Mouse (Mus musculus) limb, embryonic 12.5 days (tissue): Measurements from ENCODE around the gene S100a11. TPM values are rescaled to one million over a fixed set of nuclear protein-coding genes. Genes with fewer than 3 reads are reported as not detected.
"Not testable (repeated sequence)": the region's sequence is repeated elsewhere in the genome, so short reads cannot be mapped to it uniquely, and the experiment has no call there.

ENCODE experiments used
- ATAC-seq: fragments of 200-750 bp; cut with Nextera tagmentation; 2 replicates; pipeline ENCODE4 v1.8.0; 2017; ENCODE audit warnings: low read depth, moderate TSS enrichment; ENCODE audit not compliant: insufficient number of reproducible peaks, insufficient read depth, low FRiP score, low TSS enrichment
- H3K27ac ChIP-seq: fragments of 300-500 bp; sonication (generic); 2 replicates; pipeline ENCODE4 v1.5.1; 2016; ENCODE audit warnings: mild to moderate bottlenecking, moderate library complexity
- H3K27me3 ChIP-seq: fragments of 300-500 bp; sonication (generic); 2 replicates; pipeline ENCODE4 v1.6.1; 2016; ENCODE audit warnings: mild to moderate bottlenecking, moderate library complexity
- H3K36me3 ChIP-seq: fragments of 300-500 bp; sonication (generic); 2 replicates; pipeline ENCODE4 v1.6.1; 2016; ENCODE audit warnings: mild to moderate bottlenecking, moderate library complexity
- H3K4me1 ChIP-seq: fragments of 300-500 bp; sonication (generic); replicated peaks from 2 replicates; pipeline ENCODE4 v1.6.1; 2016
- H3K4me2 ChIP-seq: fragments of 300-500 bp; sonication (generic); 2 replicates; pipeline ENCODE4 v1.6.1; 2016; ENCODE audit warnings: mild to moderate bottlenecking, moderate library complexity
- H3K4me3 ChIP-seq: fragments of 300-500 bp; sonication (generic); replicated peaks from 2 replicates; pipeline ENCODE4 v1.5.1; 2016; ENCODE audit warnings: mild to moderate bottlenecking
- H3K9ac ChIP-seq: fragments of 300-500 bp; sonication (generic); replicated peaks from 2 replicates; pipeline ENCODE4 v1.6.1; 2016; ENCODE audit warnings: mild to moderate bottlenecking, moderate library complexity
- H3K9me3 ChIP-seq: fragments of 300-500 bp; sonication (generic); 2 replicates; pipeline ENCODE4 v1.6.1; 2016; ENCODE audit warnings: mild to moderate bottlenecking, moderate library complexity
- WGBS: fragments of 180-500 bp; shearing (Covaris S2); methylation state at CpG from one replicate; pipeline ENCODE4 v1.1.7; 2016; 5-methylcytosine and 5-hydroxymethylcytosine counted together
- polyA plus RNA-seq: library from polyadenylated mRNA; unstranded; fragments of >200 nt; fragmentation: Nextera tagmentation; extraction: Ambion mirVana; gene quantifications from 2 replicates; pipeline ENCODE4 v1.2.1, GENCODE M21; 2016

S100a11 gene
- polyA plus RNA-seq, result 600 and 664 TPM in 2 replicates

DNA sequence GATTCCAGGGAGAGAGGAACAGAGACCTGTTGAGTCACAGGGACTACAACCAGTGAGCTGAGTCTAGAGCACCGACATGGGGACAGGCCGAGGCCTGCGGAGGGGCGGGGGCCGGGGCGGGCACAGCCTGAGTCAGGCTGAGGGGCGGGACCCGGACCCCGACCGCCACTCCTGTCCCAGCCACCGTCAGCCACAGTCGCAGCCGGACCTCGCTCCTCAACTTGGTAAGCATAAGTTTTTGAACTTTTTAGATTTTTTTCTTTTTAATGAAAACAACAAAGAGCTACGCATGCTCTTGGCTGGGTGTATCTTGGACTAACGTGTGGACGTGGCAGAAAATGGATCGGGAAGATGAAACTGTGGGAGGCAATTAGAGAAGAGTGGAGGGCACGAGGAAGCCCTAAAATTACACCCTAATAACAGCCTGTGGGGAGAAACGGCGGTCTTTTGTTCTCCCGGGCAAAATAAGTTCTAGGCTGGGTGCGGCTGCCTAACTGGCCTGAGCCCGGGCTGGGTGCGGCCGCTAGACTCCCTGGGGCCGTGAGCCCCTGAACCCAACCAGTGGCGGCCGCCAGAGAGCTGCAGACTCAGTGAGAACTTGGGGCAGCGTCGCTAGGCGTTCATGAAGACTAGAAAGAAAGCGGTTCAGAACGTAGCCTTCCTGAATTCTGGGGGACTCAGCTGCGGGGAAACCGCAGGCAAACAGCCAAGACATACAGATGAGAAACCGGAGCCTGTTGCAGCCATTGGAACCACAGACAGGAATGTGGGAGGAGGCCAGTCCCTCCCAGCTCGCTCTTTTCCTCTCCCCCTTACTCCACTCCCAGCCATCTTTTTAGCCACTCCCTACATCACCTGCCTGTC is at the start of gene S100a11:
Gene S100a11, plus strand, starts transcription at position 159 of the 864 bp plus-strand sequence.
- Histone ChIP-seq H3K36me3 (peaks cover 16% of the 10 kb centered on the region), H3K9ac (peak within 1 kb of the TSS; percentile 80), H3K4me1 (peaks cover 6% of the 10 kb centered on the region; the same call in 1 of the 2 replicates), H3K4me3 (peak within 1 kb of the TSS; percentile 65), H3K27ac (peak within 1 kb of the TSS; percentile 87), H3K9me3 (no peaks in the 10 kb centered on the region), H3K4me2 (peak within 1 kb of the TSS; percentile 66), H3K27me3 (no peaks in the 10 kb centered on the region)
- WGBS, result under 1% methylated on average over 38 of the region's 38 CpGs
- peak; percentile 96 for ATAC-seq

DNA sequence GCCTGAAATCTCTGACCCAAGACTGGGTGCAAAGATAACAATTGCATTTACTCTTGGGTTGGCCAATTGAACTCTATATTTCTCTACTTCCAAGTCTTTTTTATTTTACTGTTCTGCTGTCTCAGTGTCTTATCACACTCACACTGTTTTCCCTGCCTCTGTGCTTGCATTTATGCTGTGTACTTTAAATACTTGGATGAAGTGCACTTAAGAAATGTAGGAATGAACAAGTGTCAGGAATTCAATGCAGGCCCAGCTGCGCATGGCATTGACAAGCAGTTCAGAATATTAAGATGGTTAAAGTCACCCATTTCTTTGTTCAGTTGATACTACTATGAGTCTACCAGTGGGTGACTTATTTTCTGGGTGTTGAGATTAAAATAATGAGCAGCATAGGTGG is 40.2 kb upstream of the S100a11 start:
- no peaks in the 10 kb centered on the region for H3K4me1 ChIP-seq
- no peak overlapping the region for H3K9ac ChIP-seq
- 96% methylated on average over 1 of the region's 1 CpGs for WGBS

DNA sequence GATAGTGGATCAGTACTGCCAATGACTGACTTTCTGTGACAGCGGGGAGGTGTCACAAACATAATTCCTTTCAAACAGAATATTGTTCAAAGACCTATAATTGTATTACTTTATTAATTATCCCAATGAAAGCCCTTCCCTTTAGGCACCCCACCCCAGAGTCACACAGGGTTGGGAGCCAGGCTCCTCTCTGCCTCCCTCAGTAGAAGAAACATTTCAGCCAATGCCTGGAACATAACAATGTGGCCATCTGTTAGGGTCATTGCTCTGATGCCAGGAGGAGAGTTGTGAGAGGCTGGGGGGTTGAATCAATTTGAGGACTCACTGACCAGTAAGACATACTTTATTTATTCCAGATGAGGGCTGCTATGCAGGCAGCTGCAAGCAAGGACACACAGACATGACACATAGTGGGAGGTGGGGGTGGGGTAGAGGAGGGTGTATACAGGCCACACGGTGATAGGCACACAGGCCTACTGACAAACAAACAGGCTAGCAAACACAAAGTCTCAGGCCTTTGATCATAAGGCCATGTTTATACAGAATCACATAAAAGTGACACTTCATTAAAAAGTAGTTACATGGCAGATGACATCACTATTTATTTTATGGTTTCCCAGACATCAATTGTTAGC is 38.2 kb upstream of the S100a11 start:
- 52% methylated on average over 2 of the region's 2 CpGs for WGBS
- H3K36me3 ChIP-seq, result no peaks in the 10 kb centered on the region
- no peaks in the 10 kb centered on the region for H3K4me1 ChIP-seq
- no peak overlapping the region for H3K9ac ChIP-seq
- no peak overlapping the region for H3K27ac ChIP-seq
- H3K4me3 ChIP-seq, result no peak overlapping the region
- H3K27me3 ChIP-seq, result no peaks in the 10 kb centered on the region
- H3K9me3 ChIP-seq, result no peaks in the 10 kb centered on the region
- no peak for ATAC-seq
- H3K4me2 ChIP-seq, result no peak overlapping the region

More for the DNA sequence above, 40.2 kb upstream of the S100a11 start:
- H3K27me3 ChIP-seq, result no peaks in the 10 kb centered on the region
- no peak for ATAC-seq
- no peak overlapping the region for H3K4me2 ChIP-seq
- H3K36me3 ChIP-seq, result no peaks in the 10 kb centered on the region
- H3K9me3 ChIP-seq, result no peaks in the 10 kb centered on the region
- no peak overlapping the region for H3K27ac ChIP-seq
- H3K4me3 ChIP-seq, result no peak overlapping the region

DNA sequence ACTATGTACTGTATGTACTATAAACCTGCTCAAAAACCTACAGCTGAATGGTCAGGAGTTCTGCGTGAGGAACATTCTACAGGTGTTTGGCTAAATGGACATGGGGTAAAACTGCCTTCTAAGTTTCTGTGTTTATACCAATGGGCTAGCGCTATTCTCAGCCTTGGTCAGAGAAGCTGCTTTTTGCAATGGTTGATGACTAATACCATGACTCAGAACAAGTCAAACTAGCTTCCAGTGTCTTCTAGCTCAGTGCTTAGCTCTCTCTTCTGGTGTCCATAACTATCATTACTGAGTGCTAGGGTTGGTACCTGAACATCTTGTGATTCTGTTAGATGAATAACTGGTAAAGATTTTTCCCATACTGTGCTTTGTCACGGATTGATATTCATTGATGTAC is 34.7 kb upstream of the S100a11 start:
- ATAC-seq, result no peak
- whole genome bisulfite sequencing, result 89% methylated on average over 3 of the region's 3 CpGs
- no peaks in the 10 kb centered on the region for H3K36me3 ChIP-seq
- no peaks in the 10 kb centered on the region for H3K4me1 ChIP-seq
- no peak overlapping the region for H3K4me2 ChIP-seq
- H3K9me3 ChIP-seq, result no peaks in the 10 kb centered on the region
- no peak overlapping the region for H3K9ac ChIP-seq
- no peaks in the 10 kb centered on the region for H3K27me3 ChIP-seq
- H3K4me3 ChIP-seq, result no peak overlapping the region
- H3K27ac ChIP-seq, result no peak overlapping the region

DNA sequence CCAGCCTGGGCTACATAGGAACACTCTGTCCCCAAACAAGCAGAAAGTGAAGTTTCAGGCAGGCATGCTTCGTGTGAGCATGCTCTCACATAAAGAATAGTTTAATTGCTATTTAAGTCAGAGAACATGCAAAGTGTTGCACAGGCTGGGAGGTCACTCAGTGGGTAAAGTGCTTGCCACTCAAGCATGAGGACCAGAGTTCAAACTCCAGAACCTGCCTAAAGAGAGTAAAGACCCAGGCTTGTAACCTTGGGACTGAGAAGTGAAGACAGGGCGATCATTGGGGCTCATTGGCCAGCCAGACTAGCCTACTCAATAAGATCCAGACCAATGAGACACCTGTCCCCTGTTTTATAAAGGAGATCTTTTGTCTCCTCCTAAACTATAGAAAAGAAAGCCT is 31.7 kb upstream of the S100a11 start:
- Histone ChIP-seq H3K36me3 (no peaks in the 10 kb centered on the region), H3K27ac (no peak overlapping the region), H3K9me3 (no peaks in the 10 kb centered on the region), H3K4me1 (no peaks in the 10 kb centered on the region), H3K27me3 (no peaks in the 10 kb centered on the region), H3K4me3 (no peak overlapping the region), H3K4me2 (no peak overlapping the region), H3K9ac (no peak overlapping the region)
- no peak for ATAC-seq
- WGBS, result 83% methylated on average over 2 of the region's 2 CpGs

DNA sequence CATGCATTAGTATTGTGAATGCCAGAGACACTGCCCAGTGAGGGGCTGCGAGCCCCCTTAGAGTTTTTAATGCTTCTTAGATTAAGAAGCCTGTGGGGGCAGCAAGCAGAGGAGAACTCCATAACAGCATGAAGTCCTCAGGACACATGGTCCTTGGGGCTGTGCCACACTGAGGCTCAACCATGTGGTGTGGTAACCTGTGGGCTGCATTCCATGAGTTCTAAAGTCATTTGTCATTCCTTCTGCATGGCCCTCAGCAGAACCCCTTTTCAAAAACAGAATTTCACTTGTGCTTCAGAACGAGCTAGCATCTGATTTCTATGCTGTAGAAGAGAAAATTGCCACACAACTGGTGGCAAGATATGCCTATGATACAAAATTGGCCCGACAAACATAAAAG is 28.1 kb upstream of the S100a11 start:
- Histone ChIP-seq H3K4me1 (no peaks in the 10 kb centered on the region), H3K4me2 (no peak overlapping the region), H3K27ac (no peak overlapping the region), H3K27me3 (no peaks in the 10 kb centered on the region), H3K9me3 (no peaks in the 10 kb centered on the region), H3K4me3 (no peak overlapping the region), H3K9ac (no peak overlapping the region), H3K36me3 (no peaks in the 10 kb centered on the region)
- ATAC-seq, result no peak
- WGBS, result 77% methylated on average over 3 of the region's 3 CpGs

DNA sequence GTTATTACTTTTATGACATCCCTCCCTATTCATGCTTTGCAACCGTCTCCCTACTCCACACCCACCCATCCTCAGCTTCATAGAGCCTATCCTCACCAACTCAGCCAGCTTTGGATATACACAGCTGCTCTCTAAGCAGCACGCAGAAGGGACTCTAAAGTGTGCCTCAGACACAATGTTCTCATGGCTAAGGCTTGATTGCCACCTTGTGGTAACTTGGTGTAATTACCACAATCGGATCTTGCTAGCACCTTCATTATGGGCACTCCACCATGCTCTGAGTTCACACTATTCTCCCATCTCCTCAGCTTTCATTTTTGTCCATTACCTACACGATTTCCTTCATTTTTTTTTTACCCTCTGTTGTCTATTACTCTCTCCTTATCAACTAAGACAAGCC is 26.3 kb upstream of the S100a11 start:
- H3K27me3 ChIP-seq, result no peaks in the 10 kb centered on the region; the same call in 1 of the 2 replicates
- H3K36me3 ChIP-seq, result no peaks in the 10 kb centered on the region
- H3K4me3 ChIP-seq, result no peak overlapping the region
- H3K9ac ChIP-seq, result no peak overlapping the region
- no peak overlapping the region for H3K4me2 ChIP-seq
- no peaks in the 10 kb centered on the region for H3K9me3 ChIP-seq
- peak; percentile 82; the same call in 1 of the 2 replicates for ATAC-seq
- H3K4me1 ChIP-seq, result no peaks in the 10 kb centered on the region
- WGBS, result 2% methylated on average over 4 of the region's 4 CpGs
- H3K27ac ChIP-seq, result no peak overlapping the region

DNA sequence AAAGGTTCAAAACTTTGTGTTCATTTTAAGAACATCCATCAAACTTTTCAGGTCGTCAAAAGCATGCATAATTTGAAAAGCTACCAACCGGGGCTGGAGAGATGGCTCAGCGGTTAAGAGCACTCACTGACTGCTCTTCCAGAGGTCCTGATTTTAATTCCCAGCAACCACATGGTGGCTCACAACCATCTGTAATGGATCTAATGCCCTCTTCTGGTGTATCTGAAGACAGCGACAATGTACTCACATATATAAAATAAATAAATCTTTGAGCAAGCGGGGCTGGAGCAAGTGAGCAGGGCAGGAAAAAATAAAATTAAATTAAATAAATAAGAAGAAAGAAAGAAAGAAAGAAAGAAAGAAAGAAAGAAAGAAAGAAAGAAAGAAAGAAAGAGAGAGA is 25.5 kb upstream of the S100a11 start:
- H3K4me1 ChIP-seq, H3K27me3 ChIP-seq, H3K27ac ChIP-seq, ATAC-seq, H3K36me3 ChIP-seq, H3K4me2 ChIP-seq, H3K9ac ChIP-seq, H3K9me3 ChIP-seq, H3K4me3 ChIP-seq: not testable (repeated sequence)
- WGBS, result 24% methylated on average over 5 of the region's 5 CpGs

DNA sequence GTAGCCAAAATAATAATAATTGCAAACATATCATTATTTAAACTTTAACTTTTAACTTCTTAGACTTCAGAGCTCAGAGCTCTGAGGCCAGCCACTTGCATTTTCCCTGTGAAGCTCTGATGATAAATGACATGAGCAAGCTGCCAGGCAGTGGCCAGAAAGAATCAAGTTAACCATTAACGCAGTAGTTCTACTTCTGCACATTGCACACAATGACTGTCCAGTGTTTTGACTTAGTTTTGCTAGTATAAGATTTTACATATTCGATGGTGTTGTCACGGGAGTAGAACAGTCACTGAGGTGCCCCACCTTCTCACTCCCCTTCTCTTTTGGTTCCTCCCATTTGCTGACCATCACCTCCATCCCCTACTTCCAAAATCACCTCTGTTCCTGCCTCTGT is 23.2 kb upstream of the S100a11 start:
- no peaks in the 10 kb centered on the region for H3K4me1 ChIP-seq
- 82% methylated on average over 3 of the region's 3 CpGs for WGBS
- no peak for ATAC-seq

DNA sequence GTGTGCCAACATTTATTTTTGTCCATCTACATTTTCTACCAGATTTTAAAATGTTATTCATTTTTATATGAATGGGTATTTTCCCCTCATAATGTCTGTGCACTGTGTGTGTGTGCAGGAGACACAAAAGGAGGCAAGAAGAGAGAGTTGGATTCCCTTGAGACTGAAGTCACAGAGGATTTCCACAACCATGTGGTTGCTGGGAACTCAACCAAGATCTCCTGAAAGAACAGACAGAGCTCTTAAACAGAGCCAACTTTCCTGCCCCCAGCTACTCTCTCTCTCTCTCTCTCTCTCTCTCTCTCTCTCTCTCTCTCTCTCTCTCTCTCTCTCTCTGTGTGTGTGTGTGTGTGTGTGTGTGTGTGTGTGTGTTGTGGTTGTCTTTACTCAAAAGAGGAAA is 21.2 kb upstream of the S100a11 start:
- no peaks in the 10 kb centered on the region; the same call in 1 of the 2 replicates for H3K27me3 ChIP-seq
- no peak overlapping the region for H3K4me3 ChIP-seq
- H3K4me1 ChIP-seq, result no peaks in the 10 kb centered on the region
- H3K9ac ChIP-seq, result no peak overlapping the region
- no peak overlapping the region for H3K27ac ChIP-seq
- no peaks in the 10 kb centered on the region for H3K36me3 ChIP-seq
- H3K9me3 ChIP-seq, result peaks cover 4% of the 10 kb centered on the region; the same call in 1 of the 2 replicates
- ATAC-seq, result no peak
- no peak overlapping the region for H3K4me2 ChIP-seq

More for the DNA sequence above, 23.2 kb upstream of the S100a11 start:
- H3K4me2 ChIP-seq, result no peak overlapping the region
- no peak overlapping the region for H3K9ac ChIP-seq
- H3K36me3 ChIP-seq, result no peaks in the 10 kb centered on the region
- H3K27ac ChIP-seq, result no peak overlapping the region
- H3K4me3 ChIP-seq, result no peak overlapping the region
- H3K9me3 ChIP-seq, result peaks cover under 1% of the 10 kb centered on the region; the same call in 1 of the 2 replicates
- no peaks in the 10 kb centered on the region; the same call in 1 of the 2 replicates for H3K27me3 ChIP-seq

DNA sequence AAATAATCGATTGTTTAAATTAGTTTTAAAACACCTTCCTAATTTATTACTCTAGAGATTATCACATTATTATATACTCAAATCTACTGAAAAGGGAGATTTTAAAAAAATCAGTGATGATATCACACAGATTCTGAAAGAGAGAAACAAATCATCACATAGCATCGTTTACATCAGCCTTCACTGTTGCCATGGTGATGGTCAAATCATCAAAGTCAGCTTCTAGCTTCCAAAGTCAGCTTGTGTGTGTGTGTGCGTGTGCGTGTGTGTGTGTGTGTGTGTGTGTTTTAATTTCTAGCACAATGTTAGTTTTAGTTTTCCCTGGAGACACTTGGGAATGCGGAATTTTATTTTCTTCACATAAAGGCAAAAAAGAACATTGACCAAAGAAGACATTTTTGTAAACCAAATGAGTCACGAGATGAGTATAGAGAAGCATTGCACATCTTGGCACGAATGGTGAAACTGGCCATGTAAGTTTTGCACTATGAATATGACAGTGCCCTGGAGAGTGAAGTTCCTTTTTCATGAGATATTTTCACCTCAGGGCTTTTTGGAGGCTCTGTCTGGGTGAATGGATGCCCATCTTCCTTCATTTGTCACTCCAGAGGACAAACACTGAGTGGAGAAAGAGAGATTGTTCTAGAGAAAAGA is 15.6 kb upstream of the S100a11 start:
- 88% methylated on average over 7 of the region's 7 CpGs for WGBS
- Histone ChIP-seq H3K4me3 (no peak overlapping the region), H3K27me3 (no peaks in the 10 kb centered on the region), H3K27ac (no peak overlapping the region), H3K4me1 (no peaks in the 10 kb centered on the region), H3K36me3 (no peaks in the 10 kb centered on the region), H3K9me3 (peaks cover 4% of the 10 kb centered on the region; the same call in 1 of the 2 replicates), H3K4me2 (no peak overlapping the region), H3K9ac (no peak overlapping the region)
- ATAC-seq, result no peak
